Mouse (Mus musculus): ENCODE data around the gene Osbpl2. TPM values are rescaled to one million over a fixed set of nuclear protein-coding genes. Genes with fewer than 3 reads are reported as not detected.
A peak's percentile ranks its signal among the peaks of the same experiment; 100 is the strongest.

Osbpl2 gene
- polyA plus RNA-seq, 1 experiment from 2014 or later, result 33.0 TPM

DNA sequence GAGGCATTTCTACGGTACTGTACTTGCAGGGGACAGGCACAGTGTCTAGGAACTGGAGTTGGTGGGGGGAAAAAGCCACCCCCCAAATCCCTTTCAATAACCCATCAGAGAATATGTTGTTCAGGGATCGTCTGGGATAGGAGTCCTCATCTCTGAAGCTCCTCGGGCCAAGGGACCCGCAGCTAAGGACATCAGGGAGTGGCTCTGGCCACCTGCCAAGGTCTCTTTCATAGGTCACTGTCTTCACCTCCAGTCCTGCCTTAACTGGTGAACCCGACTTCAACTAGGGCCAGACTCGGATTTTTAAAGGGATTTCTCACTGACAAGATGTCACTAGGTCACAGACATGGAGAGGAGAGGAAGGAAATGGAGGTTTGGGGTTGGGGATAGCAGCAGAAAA, 10.8 kb upstream of the Osbpl2 start:
- Histone ChIP-seq H3K27ac (replicated peaks; ENCODE audit: low read depth, low read length) (no peak overlapping the region), H3K9me3 (replicated peaks; ENCODE audit: control insufficient read depth, low read length) (no peaks in the 10 kb centered on the region), H3K4me3 (ENCODE audit: low read depth, low read length) (no peak overlapping the region), H3K36me3 (replicated peaks; ENCODE audit: control insufficient read depth, insufficient read depth, low read depth, low read length) (no peaks in the 10 kb centered on the region), H3K27me3 (ENCODE audit: control insufficient read depth, insufficient read depth, low read length) (peaks cover 26% of the 10 kb centered on the region), H3K4me2 (ENCODE audit: low read depth, low read length) (no peak overlapping the region), H3K9ac (replicated peaks; ENCODE audit: low read length) (no peak overlapping the region), H3K4me1 (ENCODE audit: control insufficient read depth, insufficient read depth, low read length) (peaks cover 2% of the 10 kb centered on the region; the same call in 1 of the 2 replicates)
- 64% methylated on average over 6 of the region's 6 CpGs for WGBS
- ATAC-seq (replicated peaks; ENCODE audit: insufficient number of reproducible peaks, low FRiP score, low TSS enrichment, low read depth), result no peak
- no peak for DNase-seq (ENCODE audit: low spot score)

DNA sequence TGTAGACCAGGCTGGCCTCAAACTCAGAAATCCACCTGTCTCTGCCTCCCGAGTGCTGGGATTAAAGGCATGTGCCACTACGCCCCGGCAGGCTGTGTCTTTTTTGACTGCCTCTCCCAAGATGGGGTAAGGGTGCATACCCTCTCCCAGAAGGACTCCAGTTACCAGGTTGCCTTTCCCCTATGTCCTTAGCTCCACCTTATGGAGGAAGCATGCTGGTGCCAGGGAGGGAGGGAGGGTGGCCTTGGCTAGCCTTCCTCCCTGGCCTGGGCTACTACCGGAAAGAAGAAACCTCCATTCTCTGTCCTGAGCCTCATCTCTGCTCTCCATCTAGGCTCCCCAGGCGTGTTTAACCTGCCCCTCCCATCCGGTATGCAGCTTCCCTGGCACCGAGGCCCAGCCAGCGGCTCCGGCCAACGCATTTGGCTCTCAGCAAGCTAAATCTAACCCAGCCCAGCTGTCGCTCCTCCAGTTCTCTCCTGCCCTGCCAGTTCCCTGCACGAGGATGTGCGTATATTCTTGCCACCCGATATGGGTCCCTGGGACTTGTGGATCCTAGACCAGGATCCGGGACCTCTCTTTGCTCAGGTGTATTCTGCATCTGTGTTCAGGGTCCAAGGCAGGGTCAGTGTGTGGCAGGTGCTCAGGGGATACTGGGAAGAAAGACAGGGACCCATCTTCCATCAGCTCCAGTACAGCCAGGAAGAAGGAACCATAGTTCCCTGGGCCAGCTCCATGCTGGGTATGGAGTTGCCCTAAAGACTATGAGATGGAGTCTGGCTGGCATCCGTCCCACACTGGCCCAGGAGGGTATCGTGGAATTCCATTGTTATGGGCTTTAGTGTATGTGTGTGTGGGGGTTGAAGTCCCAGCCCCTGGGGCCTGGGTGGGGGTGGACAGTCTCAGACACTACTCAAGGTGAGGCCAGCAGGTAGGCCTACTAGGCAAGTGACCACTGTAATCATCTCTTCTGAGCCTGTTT, 4.9 kb upstream of the Osbpl2 start:
- Histone ChIP-seq H3K9ac (replicated peaks; ENCODE audit: low read length) (no peak overlapping the region), H3K4me2 (ENCODE audit: low read depth, low read length) (no peak overlapping the region), H3K27me3 (ENCODE audit: control insufficient read depth, insufficient read depth, low read length) (no peaks in the 10 kb centered on the region), H3K4me3 (ENCODE audit: low read depth, low read length) (no peak overlapping the region), H3K4me1 (ENCODE audit: control insufficient read depth, insufficient read depth, low read length) (peaks cover 3% of the 10 kb centered on the region), H3K27ac (replicated peaks; ENCODE audit: low read depth, low read length) (no peak overlapping the region), H3K36me3 (replicated peaks; ENCODE audit: control insufficient read depth, insufficient read depth, low read depth, low read length) (no peaks in the 10 kb centered on the region), H3K9me3 (replicated peaks; ENCODE audit: control insufficient read depth, low read length) (no peaks in the 10 kb centered on the region)
- DNase-seq (ENCODE audit: low spot score), result no peak
- no peak for ATAC-seq (replicated peaks; ENCODE audit: insufficient number of reproducible peaks, low FRiP score, low TSS enrichment, low read depth)
- 63% methylated on average over 17 of the region's 17 CpGs for WGBS

DNA sequence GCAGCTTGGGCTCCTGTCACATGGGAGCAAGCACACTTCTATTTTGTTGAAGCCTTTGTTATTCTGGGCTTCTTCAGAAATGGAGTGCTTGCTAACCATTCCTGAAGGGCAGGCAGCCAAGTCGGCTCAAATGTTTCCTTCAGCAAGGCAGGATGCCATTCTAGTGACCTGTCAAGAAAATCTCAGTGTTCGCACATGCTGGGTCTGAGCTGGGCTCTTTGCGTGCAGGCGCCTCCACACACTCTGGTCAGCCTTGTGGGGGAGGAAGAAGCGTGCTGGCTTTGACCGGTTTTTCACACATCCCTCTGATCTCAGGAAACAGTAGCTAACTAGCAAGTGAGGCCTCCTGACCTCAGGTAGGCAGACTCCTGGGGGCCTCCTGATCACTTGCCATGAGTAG, 3.8 kb upstream of the Osbpl2 start:
- Histone ChIP-seq H3K36me3 (replicated peaks; ENCODE audit: control insufficient read depth, insufficient read depth, low read depth, low read length) (no peaks in the 10 kb centered on the region), H3K4me2 (ENCODE audit: low read depth, low read length) (no peak overlapping the region), H3K9me3 (replicated peaks; ENCODE audit: control insufficient read depth, low read length) (no peaks in the 10 kb centered on the region), H3K4me3 (ENCODE audit: low read depth, low read length) (no peak overlapping the region), H3K27ac (replicated peaks; ENCODE audit: low read depth, low read length) (no peak overlapping the region), H3K9ac (replicated peaks; ENCODE audit: low read length) (no peak overlapping the region), H3K4me1 (ENCODE audit: control insufficient read depth, insufficient read depth, low read length) (peaks cover 3% of the 10 kb centered on the region), H3K27me3 (ENCODE audit: control insufficient read depth, insufficient read depth, low read length) (no peaks in the 10 kb centered on the region)
- 48% methylated on average over 6 of the region's 6 CpGs for WGBS
- DNase-seq (ENCODE audit: low spot score) (no peak), ATAC-seq (replicated peaks; ENCODE audit: insufficient number of reproducible peaks, low FRiP score, low TSS enrichment, low read depth) (no peak)

DNA sequence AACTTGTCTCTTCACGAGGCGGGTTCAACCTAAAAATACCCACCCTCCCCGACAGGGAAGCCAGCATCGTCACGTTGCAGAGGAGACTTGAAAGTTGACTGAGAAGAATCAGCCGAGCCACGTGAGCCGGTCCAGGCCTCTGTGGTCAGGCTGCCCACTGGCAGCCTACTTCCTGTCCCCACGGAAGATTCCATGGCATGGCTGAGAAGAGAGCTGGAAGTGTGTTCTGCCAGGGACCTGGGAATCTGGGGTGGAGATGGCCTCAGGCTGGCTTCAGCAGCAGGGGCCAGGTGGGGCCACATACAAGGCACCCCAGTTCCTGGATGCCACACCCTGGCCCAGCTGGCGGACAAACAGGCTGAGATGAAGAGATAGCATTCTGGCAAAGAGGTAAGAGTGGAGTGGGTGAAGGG, 3.0 kb upstream of the Osbpl2 start:
- H3K9ac ChIP-seq (replicated peaks; ENCODE audit: low read length), result no peak overlapping the region
- WGBS, result 75% methylated on average over 10 of the region's 10 CpGs
- no peak overlapping the region for H3K4me2 ChIP-seq (ENCODE audit: low read depth, low read length)
- ATAC-seq (replicated peaks; ENCODE audit: insufficient number of reproducible peaks, low FRiP score, low TSS enrichment, low read depth) (no peak), DNase-seq (ENCODE audit: low spot score) (no peak)
- H3K27me3 ChIP-seq (ENCODE audit: control insufficient read depth, insufficient read depth, low read length), result no peaks in the 10 kb centered on the region
- peaks cover 3% of the 10 kb centered on the region for H3K4me1 ChIP-seq (ENCODE audit: control insufficient read depth, insufficient read depth, low read length)
- H3K27ac ChIP-seq (replicated peaks; ENCODE audit: low read depth, low read length), result no peak overlapping the region
- no peaks in the 10 kb centered on the region for H3K9me3 ChIP-seq (replicated peaks; ENCODE audit: control insufficient read depth, low read length)
- no peak overlapping the region for H3K4me3 ChIP-seq (ENCODE audit: low read depth, low read length)
- no peaks in the 10 kb centered on the region for H3K36me3 ChIP-seq (replicated peaks; ENCODE audit: control insufficient read depth, insufficient read depth, low read depth, low read length)

DNA sequence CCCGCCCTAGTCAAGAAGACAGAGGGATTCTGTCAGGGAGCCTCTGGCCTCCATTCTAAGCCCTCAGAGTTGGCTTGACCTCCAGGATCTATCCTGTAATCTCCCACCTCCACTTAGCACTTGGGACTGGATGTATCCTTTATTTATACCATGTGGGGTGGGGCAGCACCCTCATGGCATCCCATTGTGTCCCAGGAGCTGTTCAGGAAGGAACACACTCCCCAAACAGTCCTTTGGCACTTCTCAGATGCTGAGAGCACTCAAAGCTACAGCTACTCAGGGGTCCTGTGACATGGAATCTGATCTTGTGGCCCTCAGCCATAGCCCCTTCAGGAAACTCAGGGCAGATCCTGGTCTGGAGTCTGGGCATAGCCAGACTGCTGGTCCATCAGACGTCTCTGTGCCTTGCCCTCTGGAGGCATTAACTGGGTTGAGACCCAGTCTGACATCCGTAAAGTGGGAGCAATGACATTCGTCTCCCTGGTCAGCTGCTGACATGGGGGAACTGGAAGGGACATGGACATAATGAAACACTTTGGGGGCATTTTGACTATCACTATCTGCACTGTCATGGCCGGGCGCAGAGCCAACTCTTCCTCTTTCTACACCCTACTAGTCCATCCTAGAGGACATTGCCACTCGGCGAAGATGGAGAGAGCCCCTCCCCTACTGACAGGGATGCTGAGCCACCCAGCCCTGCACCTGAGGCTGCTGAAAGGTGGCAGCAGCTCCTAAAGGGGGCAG, 2.2 kb upstream of the Osbpl2 start:
- no peak overlapping the region for H3K27ac ChIP-seq (replicated peaks; ENCODE audit: low read depth, low read length)
- no peak overlapping the region for H3K4me3 ChIP-seq (ENCODE audit: low read depth, low read length)
- H3K4me1 ChIP-seq (ENCODE audit: control insufficient read depth, insufficient read depth, low read length), result peaks cover 3% of the 10 kb centered on the region
- ATAC-seq (replicated peaks; ENCODE audit: insufficient number of reproducible peaks, low FRiP score, low TSS enrichment, low read depth) (no peak), DNase-seq (ENCODE audit: low spot score) (no peak)
- no peaks in the 10 kb centered on the region for H3K27me3 ChIP-seq (ENCODE audit: control insufficient read depth, insufficient read depth, low read length)
- no peaks in the 10 kb centered on the region for H3K36me3 ChIP-seq (replicated peaks; ENCODE audit: control insufficient read depth, insufficient read depth, low read depth, low read length)
- H3K9me3 ChIP-seq (replicated peaks; ENCODE audit: control insufficient read depth, low read length), result no peaks in the 10 kb centered on the region
- H3K9ac ChIP-seq (replicated peaks; ENCODE audit: low read length), result no peak overlapping the region
- H3K4me2 ChIP-seq (ENCODE audit: low read depth, low read length), result no peak overlapping the region
- WGBS, result 75% methylated on average over 8 of the region's 8 CpGs

DNA sequence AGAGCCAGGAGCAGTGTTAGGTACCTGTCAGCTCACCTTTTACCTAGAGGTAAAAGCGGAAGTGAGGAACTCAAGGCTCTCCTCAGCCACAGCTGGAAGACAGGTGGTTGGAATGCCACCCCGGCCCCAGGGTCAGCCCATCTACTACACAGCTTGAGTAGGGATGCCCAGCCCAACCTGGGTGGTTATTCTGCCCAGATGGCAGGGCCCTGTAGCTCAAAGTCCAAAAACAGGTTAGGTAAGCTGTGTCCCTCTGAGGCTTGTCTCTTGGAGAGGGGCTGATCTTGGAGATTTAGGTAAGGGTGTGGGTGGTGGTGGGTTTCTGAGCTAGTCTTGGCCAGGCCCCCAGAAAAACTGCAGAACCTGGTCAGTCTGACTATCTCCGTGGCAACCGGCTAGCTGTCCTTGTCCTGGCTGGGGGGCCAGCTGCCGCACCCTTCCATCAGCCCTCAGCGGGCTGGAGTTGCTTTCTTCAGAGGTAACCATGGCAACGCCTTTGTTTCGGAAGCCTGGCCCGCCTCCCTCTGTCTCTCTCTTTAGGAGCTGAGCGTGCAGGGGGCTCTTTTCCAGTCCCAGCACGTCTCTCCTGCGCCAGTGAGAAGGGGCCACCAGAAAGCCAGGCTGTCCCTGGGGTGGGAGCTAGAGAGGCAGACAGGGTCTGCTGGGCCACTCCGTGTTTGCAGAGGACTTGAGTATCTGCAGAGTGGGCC, 1.5 kb upstream of the Osbpl2 start:
- peak; percentile 70 for DNase-seq (ENCODE audit: low spot score)
- Histone ChIP-seq H3K9me3 (replicated peaks; ENCODE audit: control insufficient read depth, low read length) (no peaks in the 10 kb centered on the region), H3K36me3 (replicated peaks; ENCODE audit: control insufficient read depth, insufficient read depth, low read depth, low read length) (no peaks in the 10 kb centered on the region), H3K9ac (replicated peaks; ENCODE audit: low read length) (no peak overlapping the region; the same call in 1 of the 2 replicates), H3K4me1 (ENCODE audit: control insufficient read depth, insufficient read depth, low read length) (peaks cover 3% of the 10 kb centered on the region), H3K27ac (replicated peaks; ENCODE audit: low read depth, low read length) (no peak overlapping the region; the same call in 1 of the 2 replicates), H3K27me3 (ENCODE audit: control insufficient read depth, insufficient read depth, low read length) (no peaks in the 10 kb centered on the region), H3K4me2 (ENCODE audit: low read depth, low read length) (peak overlapping the region; percentile 2; the same call in 1 of the 2 replicates), H3K4me3 (ENCODE audit: low read depth, low read length) (no peak overlapping the region)
- 9% methylated on average over 13 of the region's 13 CpGs for WGBS
- ATAC-seq (replicated peaks; ENCODE audit: insufficient number of reproducible peaks, low FRiP score, low TSS enrichment, low read depth), result peak; percentile 22; the same call in 1 of the 2 replicates

DNA sequence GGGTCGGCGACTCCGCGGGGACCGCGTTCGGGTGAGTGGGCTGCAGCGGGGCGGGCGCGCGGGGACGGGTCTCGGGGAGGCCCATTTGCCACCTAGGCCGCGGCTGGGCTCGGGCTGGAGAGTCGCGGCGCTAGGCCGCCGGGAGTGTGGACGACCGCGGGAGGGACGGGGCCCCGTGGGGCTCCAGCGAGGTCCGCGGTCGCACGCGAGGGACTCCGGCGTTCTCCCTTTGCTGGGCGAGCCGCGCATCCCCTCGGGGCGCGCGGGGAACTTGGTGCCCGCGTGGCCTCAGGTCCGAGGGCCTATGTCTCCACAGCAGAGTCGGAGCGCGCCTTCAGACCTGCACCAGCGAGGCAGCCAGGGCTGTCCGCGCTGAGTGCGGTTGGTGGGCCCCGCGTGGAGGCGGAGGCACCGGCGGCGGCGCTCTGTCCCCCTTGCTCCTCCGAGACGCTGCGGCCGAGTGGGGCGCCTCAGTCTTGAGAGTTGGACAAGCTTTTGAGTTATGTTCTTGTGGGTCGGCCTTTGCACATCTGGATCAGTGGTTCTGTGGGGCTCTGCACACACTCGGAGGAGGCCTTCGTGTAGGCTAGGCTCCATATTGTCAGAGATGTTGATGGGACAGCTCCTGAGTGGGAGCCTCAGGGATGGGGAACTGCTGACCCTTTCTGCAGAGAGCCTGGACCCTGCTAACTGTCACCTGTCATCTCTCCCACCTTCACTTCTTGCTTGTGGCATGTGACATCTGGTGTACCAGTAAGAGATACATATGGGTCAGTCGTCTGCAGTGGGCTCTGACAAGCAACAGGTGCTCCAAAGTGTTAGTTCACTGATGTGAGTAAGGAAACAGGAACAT, 559 bp downstream of the Osbpl2 start:
- WGBS, result under 1% methylated on average over 65 of the region's 68 CpGs
- Histone ChIP-seq H3K9ac (replicated peaks; ENCODE audit: low read length) (peak overlapping the region; percentile 82), H3K36me3 (replicated peaks; ENCODE audit: control insufficient read depth, insufficient read depth, low read depth, low read length) (no peaks in the 10 kb centered on the region), H3K27me3 (ENCODE audit: control insufficient read depth, insufficient read depth, low read length) (no peaks in the 10 kb centered on the region), H3K27ac (replicated peaks; ENCODE audit: low read depth, low read length) (no peak overlapping the region), H3K9me3 (replicated peaks; ENCODE audit: control insufficient read depth, low read length) (no peaks in the 10 kb centered on the region), H3K4me2 (ENCODE audit: low read depth, low read length) (peak overlapping the region; percentile 83), H3K4me3 (ENCODE audit: low read depth, low read length) (peak overlapping the region; percentile 78), H3K4me1 (ENCODE audit: control insufficient read depth, insufficient read depth, low read length) (peaks cover 3% of the 10 kb centered on the region)
- DNase-seq (ENCODE audit: low spot score) (peak; percentile 45), ATAC-seq (replicated peaks; ENCODE audit: insufficient number of reproducible peaks, low FRiP score, low TSS enrichment, low read depth) (peak; percentile 7; the same call in 1 of the 2 replicates)

Measured in embryonic facial prominence, embryonic 11.5 days (tissue).